7 mouse cellular contexts compared by ENCODE assay signal in the genomic region with DNA sequence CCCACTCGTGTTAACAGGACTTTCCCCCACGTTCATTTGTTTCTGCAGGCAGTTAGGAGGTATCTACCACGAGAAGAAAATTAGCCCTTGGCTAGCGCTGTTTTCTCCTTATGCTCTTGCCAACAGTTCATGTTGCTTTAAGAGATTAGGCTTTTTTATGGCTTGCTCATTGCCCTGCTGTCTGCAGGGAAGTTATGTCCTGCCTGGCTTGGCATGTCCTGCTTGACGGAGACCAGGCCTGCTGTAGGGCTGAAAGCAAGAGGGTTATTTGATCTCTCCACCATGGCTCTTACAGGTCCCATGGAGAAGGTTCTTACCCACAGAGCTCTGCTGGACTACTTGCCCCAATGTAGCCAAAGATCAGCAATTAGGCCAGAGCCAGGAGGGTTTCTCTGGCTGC. TPM values are rescaled to one million over a fixed set of nuclear protein-coding genes. Genes with fewer than 3 reads are reported as not detected.
DNase-seq lines count a peak whose midpoint lies in the region; ATAC-seq and TF ChIP-seq lines count a peak whose summit lies in the region.

No protein-coding gene starts in this region.

- DNase-seq in kidney, adult 2 months = peak; percentile 33
- DNase-seq in kidney, adult 8-10 months = no peak
- peak; percentile 97 for DNase-seq in heart, adult 11 months
- peak; percentile 88 for DNase-seq in heart, postnatal 0 days (ENCODE audit: low spot score)
- no peak for DNase-seq in urinary bladder, postnatal 25 days (ENCODE audit: low spot score)

- H3K4me2 ChIP-seq in heart, postnatal 0 days (ENCODE audit: low read depth, low read length) = no peak overlapping the region
- H3K4me2 ChIP-seq in stomach, embryonic 14.5 days (replicated peaks; ENCODE audit: low read depth, low read length) = no peak overlapping the region

- no peaks in the 10 kb centered on the region for H3K4me1 ChIP-seq in kidney, adult 2 months (ENCODE audit: control insufficient read depth, insufficient read depth, low read length)
- peaks cover 26% of the 10 kb centered on the region for H3K4me1 ChIP-seq in heart, postnatal 0 days (ENCODE audit: control insufficient read depth, insufficient read depth)
- H3K4me1 ChIP-seq in stomach, embryonic 14.5 days (ENCODE audit: control insufficient read depth, insufficient read depth, low read length) = peaks cover 22% of the 10 kb centered on the region

- no peak for TF ChIP-seq CTCF in kidney, adult 2 months (conservative IDR thresholded peaks at IDR 0.05; ENCODE audit: insufficient read depth, insufficient read length, low read depth, low read length)
- TF ChIP-seq CTCF in heart, postnatal 0 days (IDR thresholded peaks at IDR 0.05; ENCODE audit: low read depth) = no peak

- no peaks in the 10 kb centered on the region for H3K9me3 ChIP-seq in heart, postnatal 0 days (replicated peaks; ENCODE audit: control insufficient read depth, low read length)
- no peaks in the 10 kb centered on the region for H3K9me3 ChIP-seq in stomach, embryonic 14.5 days (ENCODE audit: control insufficient read depth, low read depth, low read length)

- TF ChIP-seq EP300 in heart, postnatal 0 days (IDR thresholded peaks at IDR 0.05; ENCODE audit: low read depth) = peak; percentile 45; the same call in 1 of the 2 replicates

- H3K27me3 ChIP-seq in kidney, adult 2 months (replicated peaks; ENCODE audit: control insufficient read depth, insufficient read depth, low read length) = no peaks in the 10 kb centered on the region
- H3K27me3 ChIP-seq in heart, postnatal 0 days (ENCODE audit: control insufficient read depth, insufficient read depth, low read length) = no peaks in the 10 kb centered on the region
- no peaks in the 10 kb centered on the region for H3K27me3 ChIP-seq in stomach, embryonic 14.5 days (ENCODE audit: control insufficient read depth, insufficient read depth, low read length)

- 31% methylated on average over 5 of the region's 5 CpGs for WGBS in kidney, adult 2 months
- 8% methylated on average over 5 of the region's 5 CpGs for WGBS in heart, postnatal 0 days
- WGBS in stomach, embryonic 14.5 days = 33% methylated on average over 5 of the region's 5 CpGs

- H3K36me3 ChIP-seq in kidney, adult 2 months (ENCODE audit: control insufficient read depth, insufficient read depth, low read length) = no peaks in the 10 kb centered on the region
- H3K36me3 ChIP-seq in heart, postnatal 0 days (replicated peaks; ENCODE audit: control insufficient read depth, insufficient read depth, low read length) = no peaks in the 10 kb centered on the region
- H3K36me3 ChIP-seq in stomach, embryonic 14.5 days (ENCODE audit: control insufficient read depth, insufficient read depth, low read length) = no peaks in the 10 kb centered on the region

- H3K27ac ChIP-seq in kidney, adult 2 months (ENCODE audit: insufficient read depth, low read depth, low read length) = no peak overlapping the region
- H3K27ac ChIP-seq in heart, postnatal 0 days (ENCODE audit: low read depth) = peak overlapping the region; percentile 86
- peak overlapping the region; percentile 29; the same call in 1 of the 2 replicates for H3K27ac ChIP-seq in stomach, embryonic 14.5 days (ENCODE audit: low read length)

- peak; percentile 83 for ATAC-seq in heart, postnatal 0 days (ENCODE audit: insufficient read depth, low read depth)
- ATAC-seq in stomach, embryonic 14.5 days (ENCODE audit: insufficient number of reproducible peaks, insufficient read depth, low FRiP score, low read depth) = no peak
- ATAC-seq in monocyte, adult 5-6 weeks (replicated peaks; ENCODE audit: insufficient number of reproducible peaks, low FRiP score, low TSS enrichment, poor library complexity, severe bottlenecking) = no peak

- no peak for TF ChIP-seq POLR2A in kidney, adult 2 months (IDR thresholded peaks at IDR 0.05; ENCODE audit: low read depth, low read length)

- no peak overlapping the region for H3K4me3 ChIP-seq in kidney, adult 2 months (ENCODE audit: insufficient read depth, low read depth, low read length)
- no peak overlapping the region for H3K4me3 ChIP-seq in heart, postnatal 0 days (ENCODE audit: low read depth, low read length)
- no peak overlapping the region for H3K4me3 ChIP-seq in stomach, embryonic 14.5 days (ENCODE audit: low read depth, low read length)

- H3K9ac ChIP-seq in heart, postnatal 0 days (replicated peaks; ENCODE audit: low read depth, low read length) = no peak overlapping the region
- no peak overlapping the region for H3K9ac ChIP-seq in stomach, embryonic 14.5 days (replicated peaks; ENCODE audit: low read depth, low read length)

RNA-seq across cellular contexts. Expression of gene H2afy, which starts 18.9 kb away (rescaled TPM):
- 74.5 and 89.3 TPM in 2 replicates for polyA plus RNA-seq in kidney, adult 2 months (2012; rRNA removed)
- total RNA-seq in heart, postnatal 0 days (2014; rRNA removed; ENCODE audit: low replicate concordance) = 45.0 and 93.1 TPM in 2 replicates
- 61.7 and 62.0 TPM in 2 replicates for polyA plus RNA-seq in heart, postnatal 0 days (2015; fragmentation: Nextera tagmentation; extraction: Ambion mirVana)
- 375 and 402 TPM in 2 replicates for polyA plus RNA-seq in stomach, embryonic 14.5 days (2014; fragmentation: Nextera tagmentation; extraction: Ambion mirVana)
- total RNA-seq in monocyte, adult 5-6 weeks (2017) = 218 to 284 TPM (median 219 TPM) in 3 replicates

RNA-seq across cellular contexts. Expression of gene Tifab, which starts 23.6 kb away (rescaled TPM):
- polyA plus RNA-seq in kidney, adult 2 months (2012; rRNA removed) = 2.4 and 2.8 TPM in 2 replicates
- total RNA-seq in heart, postnatal 0 days (2014; rRNA removed; ENCODE audit: low replicate concordance) = not detected in 2 replicates
- polyA plus RNA-seq in heart, postnatal 0 days (2015; fragmentation: Nextera tagmentation; extraction: Ambion mirVana) = 0.71 and 0.88 TPM in 2 replicates
- 1.2 and 1.4 TPM in 2 replicates for polyA plus RNA-seq in stomach, embryonic 14.5 days (2014; fragmentation: Nextera tagmentation; extraction: Ambion mirVana)
- total RNA-seq in monocyte, adult 5-6 weeks (2017) = 26.6 to 48.8 TPM (median 47.3 TPM) in 3 replicates

Comparison
In these comparisons a context has a peak if more than half of its experiments do, and no peak if none do; other contexts are left out.
1. DNase-seq: peak in kidney, adult 2 months (single experiment), heart, adult 11 months (single experiment) and heart, postnatal 0 days (single experiment); none in kidney, adult 8-10 months (0 of 2) and urinary bladder, postnatal 25 days (single experiment).